Mouse (Mus musculus) kidney, adult 2 months (tissue): Measurements from ENCODE around the gene Dip2c. TPM values are rescaled to one million over a fixed set of nuclear protein-coding genes. Genes with fewer than 3 reads are reported as not detected.

Source experiments
- DNase-seq: peaks from one replicate; pipeline ENCODE4 v3.0.0; 2021
- H3K27ac ChIP-seq: fragments of 200-500 bp; 2 replicates; pipeline ENCODE4 v1.5.1; 2012; ENCODE audit warnings: low read depth, low read length, control low read depth, inconsistent platforms; ENCODE audit not compliant: insufficient read depth
- H3K27me3 ChIP-seq: fragments of 200-500 bp; replicated peaks from 2 replicates; pipeline ENCODE4 v1.6.1; 2012; ENCODE audit warnings: mild to moderate bottlenecking, moderate library complexity, low read length, inconsistent platforms; ENCODE audit not compliant: control insufficient read depth, insufficient read depth
- H3K36me3 ChIP-seq: fragments of 200-500 bp; 2 replicates; pipeline ENCODE4 v1.6.1; 2012; ENCODE audit warnings: mild to moderate bottlenecking, moderate library complexity, low read length, inconsistent platforms; ENCODE audit not compliant: control insufficient read depth, insufficient read depth
- H3K4me1 ChIP-seq: fragments of 200-500 bp; 2 replicates; pipeline ENCODE4 v1.6.1; 2011; ENCODE audit warnings: low read length; ENCODE audit not compliant: control insufficient read depth, insufficient read depth
- H3K4me3 ChIP-seq: fragments of 200-500 bp; 2 replicates; pipeline ENCODE4 v1.5.1; 2011; ENCODE audit warnings: mild to moderate bottlenecking, low read depth, low read length, control low read depth; ENCODE audit not compliant: insufficient read depth
- CTCF ChIP-seq: fragments of 200-500 bp; conservative IDR thresholded peaks from 2 replicates; pipeline ENCODE4 v1.5.1; 2011; ENCODE audit warnings: low read depth, mild to moderate bottlenecking, control low read depth, low read length, moderate library complexity, mixed read lengths; ENCODE audit not compliant: insufficient read depth, insufficient read length
- POLR2A ChIP-seq: fragments of 200-500 bp; IDR thresholded peaks from one replicate; pipeline ENCODE4 v1.6.1; 2011; ENCODE audit warnings: low read depth, low read length, control low read depth
- WGBS: fragments of 180-500 bp; shearing (Covaris S2); methylation state at CpG from one replicate; pipeline ENCODE4 v1.1.7; 2018; 5-methylcytosine and 5-hydroxymethylcytosine counted together
- polyA plus RNA-seq: library from polyadenylated mRNA; depleted of rRNA; stranded (reverse); fragments of >200 nt; gene quantifications from 2 replicates; pipeline ENCODE4 v1.2.3, GENCODE M21; 2012; rRNA removed

Gene Dip2c
- polyA plus RNA-seq = 11.0 and 12.5 TPM in 2 replicates

GRCm38 (mm10) chr13:9276322-9276855 is at the start of gene Dip2c:
Dip2c (plus strand) TSS chr13:9276528.
- Histone ChIP-seq H3K36me3 (no peaks in the 10 kb centered on the region), H3K4me3 (peak within 1 kb of the TSS; percentile 79), H3K27me3 (no peaks in the 10 kb centered on the region), H3K4me1 (peaks cover 6% of the 10 kb centered on the region; the same call in 1 of the 2 replicates), H3K27ac (peak within 1 kb of the TSS; percentile 58)
- DNase-seq = peak; percentile 95
- no peak for TF ChIP-seq POLR2A
- TF ChIP-seq CTCF = no peak
- WGBS = 1% methylated on average over 66 of the region's 67 CpGs

DNA sequence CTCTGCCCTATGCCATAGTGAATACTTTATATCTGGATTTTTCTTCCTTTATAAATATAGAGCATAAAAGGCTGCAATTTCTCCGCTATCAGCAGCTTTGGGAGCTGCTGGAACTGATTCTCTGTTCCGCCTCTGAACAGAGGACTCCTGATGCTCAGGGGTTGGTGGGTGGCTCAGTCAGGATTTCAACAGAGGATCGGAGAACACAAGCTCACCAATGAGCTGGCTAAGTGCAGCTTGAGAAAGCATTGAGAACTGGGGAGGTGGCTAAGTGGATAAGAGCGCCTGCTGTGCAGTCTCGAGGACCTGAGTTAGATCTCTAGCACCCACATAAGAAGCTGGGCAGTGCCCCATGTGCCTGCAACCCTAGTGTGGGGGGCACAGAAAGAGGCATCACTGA is 49.2 kb upstream of the Dip2c start:
- H3K4me1 ChIP-seq = no peaks in the 10 kb centered on the region
- WGBS = 90% methylated on average over 5 of the region's 5 CpGs
- DNase-seq = no peak
- H3K36me3 ChIP-seq = no peaks in the 10 kb centered on the region
- TF ChIP-seq POLR2A = no peak
- TF ChIP-seq CTCF = no peak
- no peaks in the 10 kb centered on the region for H3K27me3 ChIP-seq
- H3K4me3 ChIP-seq = no peak overlapping the region
- no peak overlapping the region for H3K27ac ChIP-seq

GRCm38 (mm10) chr13:9237495-9237894 is 38.8 kb upstream of the Dip2c start:
- peak; percentile 20 for DNase-seq
- H3K4me3 ChIP-seq = no peak overlapping the region
- 75% methylated on average over 7 of the region's 7 CpGs for WGBS
- H3K27ac ChIP-seq = no peak overlapping the region
- TF ChIP-seq CTCF = no peak
- TF ChIP-seq POLR2A = no peak
- H3K36me3 ChIP-seq = no peaks in the 10 kb centered on the region
- H3K27me3 ChIP-seq = no peaks in the 10 kb centered on the region
- no peaks in the 10 kb centered on the region for H3K4me1 ChIP-seq

DNA sequence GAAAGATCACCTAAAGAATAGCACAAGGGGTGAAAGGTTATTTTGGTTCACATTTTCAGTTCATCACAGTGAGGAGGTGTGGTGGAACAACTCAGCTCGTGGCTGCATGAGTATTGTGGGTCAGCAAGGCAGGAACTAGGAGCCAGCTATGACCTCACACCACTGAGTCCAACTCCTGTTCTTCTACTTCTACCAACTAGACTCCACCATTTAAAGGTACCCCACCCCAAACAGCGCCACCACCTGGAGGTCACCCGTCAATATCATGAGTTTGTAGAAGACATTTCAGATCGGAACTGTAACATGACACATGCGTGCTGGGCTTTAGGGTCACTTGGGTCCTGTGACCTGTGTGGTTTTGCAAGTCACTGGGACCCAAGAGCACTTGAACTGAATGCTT is 37.2 kb upstream of the Dip2c start:
- 86% methylated on average over 5 of the region's 5 CpGs for WGBS
- no peaks in the 10 kb centered on the region for H3K4me1 ChIP-seq
- no peak for DNase-seq
- no peak overlapping the region for H3K27ac ChIP-seq
- H3K4me3 ChIP-seq = no peak overlapping the region
- TF ChIP-seq CTCF (no peak), POLR2A (no peak)
- no peaks in the 10 kb centered on the region for H3K36me3 ChIP-seq
- H3K27me3 ChIP-seq = no peaks in the 10 kb centered on the region

- no peak for DNase-seq
- 81% methylated on average over 12 of the region's 12 CpGs for WGBS
These were observed 36.6 kb upstream of the Dip2c start for GRCm38 (mm10) chr13:9239631-9240236.

GRCm38 (mm10) chr13:9261748-9262147 is 14.6 kb upstream of the Dip2c start:
- Histone ChIP-seq H3K36me3 (no peaks in the 10 kb centered on the region), H3K27ac (no peak overlapping the region), H3K4me3 (no peak overlapping the region), H3K27me3 (no peaks in the 10 kb centered on the region), H3K4me1 (no peaks in the 10 kb centered on the region)
- TF ChIP-seq CTCF = no peak
- no peak for TF ChIP-seq POLR2A
- no peak for DNase-seq
- WGBS = 64% methylated on average over 4 of the region's 4 CpGs

More at GRCm38 (mm10) chr13:9239631-9240236, 36.6 kb upstream of the Dip2c start:
- H3K4me3 ChIP-seq = no peak overlapping the region
- H3K27ac ChIP-seq = no peak overlapping the region
- H3K27me3 ChIP-seq = no peaks in the 10 kb centered on the region
- TF ChIP-seq POLR2A (no peak), CTCF (no peak)
- no peaks in the 10 kb centered on the region for H3K36me3 ChIP-seq
- no peaks in the 10 kb centered on the region for H3K4me1 ChIP-seq

DNA sequence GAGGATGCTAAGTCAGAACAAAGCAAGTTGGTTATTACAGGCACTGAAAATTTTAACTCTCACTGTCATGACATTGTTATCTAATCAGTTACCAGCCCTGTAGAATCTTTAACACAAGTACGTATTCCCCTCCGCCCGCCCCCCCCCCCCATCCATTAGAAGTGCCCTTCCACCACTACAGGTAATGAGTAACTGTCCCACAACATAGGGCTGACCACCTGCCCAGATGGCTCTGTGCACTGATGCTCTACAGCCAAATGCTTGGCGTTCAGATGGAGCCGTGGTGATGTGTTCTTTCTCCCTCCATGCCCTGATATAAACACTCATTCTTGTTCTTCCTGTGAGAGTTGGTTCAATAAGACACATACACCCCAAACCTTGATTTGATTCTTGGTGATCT is 10.8 kb upstream of the Dip2c start:
- H3K36me3 ChIP-seq = no peaks in the 10 kb centered on the region
- H3K4me3 ChIP-seq = no peak overlapping the region
- DNase-seq = no peak
- H3K27me3 ChIP-seq = no peaks in the 10 kb centered on the region
- WGBS = 46% methylated on average over 5 of the region's 5 CpGs
- H3K27ac ChIP-seq = no peak overlapping the region
- no peaks in the 10 kb centered on the region for H3K4me1 ChIP-seq
- TF ChIP-seq CTCF (no peak), POLR2A (no peak)
